Mouse (Mus musculus) spleen, adult 2 months (tissue): ENCODE data around the gene Chchd1. TPM values are rescaled to one million over a fixed set of nuclear protein-coding genes. Genes with fewer than 3 reads are reported as not detected.

ENCODE experiments used
- DNase-seq, 2 experiments: peaks; one replicate each; pipeline versions ENCODE4 v3.0.0 to v3.0.0-alpha.2; 2012 to 2021; ENCODE audit warnings: low spot score in 2 of 2, low read depth in 1 of 2
- H3K27ac ChIP-seq: fragments of 200-500 bp; 2 replicates; pipeline ENCODE4 v1.5.1; 2012; ENCODE audit warnings: low read length, inconsistent platforms; ENCODE audit not compliant: insufficient read depth
- H3K27me3 ChIP-seq: fragments of 200-500 bp; 2 replicates; pipeline ENCODE4 v1.6.1; 2012; ENCODE audit warnings: mild to moderate bottlenecking, moderate library complexity, low read length, inconsistent platforms; ENCODE audit not compliant: control insufficient read depth, insufficient read depth
- H3K36me3 ChIP-seq: fragments of 200-500 bp; 2 replicates; pipeline ENCODE4 v1.6.1; 2012; ENCODE audit warnings: mild to moderate bottlenecking, low read length, inconsistent platforms; ENCODE audit not compliant: control insufficient read depth, insufficient read depth
- H3K4me1 ChIP-seq: fragments of 200-500 bp; 2 replicates; pipeline ENCODE4 v1.6.1; 2011; ENCODE audit warnings: inconsistent platforms; ENCODE audit not compliant: control insufficient read depth, insufficient read depth, insufficient read length
- H3K4me3 ChIP-seq: fragments of 200-500 bp; 2 replicates; pipeline ENCODE4 v1.5.1; 2011; ENCODE audit warnings: mild to moderate bottlenecking, inconsistent platforms; ENCODE audit not compliant: insufficient read depth, insufficient read length; ENCODE audit errors: extremely low read depth
- CTCF ChIP-seq: fragments of 200-500 bp; IDR thresholded peaks from 2 replicates; pipeline ENCODE4 v1.5.1; 2011; ENCODE audit warnings: mild to moderate bottlenecking, inconsistent platforms; ENCODE audit not compliant: insufficient read depth, insufficient read length, insufficient replicate concordance; ENCODE audit errors: extremely low read depth
- POLR2A ChIP-seq: fragments of 200-500 bp; IDR thresholded peaks from 2 replicates; pipeline ENCODE4 v1.6.1; 2011; ENCODE audit warnings: low read depth, low read length, inconsistent platforms
- WGBS: fragments of 180-500 bp; shearing (Covaris S2); methylation state at CpG from one replicate; pipeline ENCODE4 v1.1.7; 2018; 5-methylcytosine and 5-hydroxymethylcytosine counted together
- polyA plus RNA-seq: library from polyadenylated mRNA; depleted of rRNA; stranded (reverse); fragments of >200 nt; gene quantifications from 2 replicates; pipeline ENCODE4 v1.2.3, GENCODE M21; 2012

The Chchd1 gene
- polyA plus RNA-seq, 1 experiment, result 12.6 TPM

GRCm38 (mm10) chr14:20694884-20695760 is 7.7 kb upstream of the Chchd1 start, which contains the start of gene Fut11:
TSS of gene Fut11 (plus strand) at chr14:20694968.
- peak; percentile 72 to 80 for DNase-seq
- peak; percentile 44 for TF ChIP-seq POLR2A
- no peak for TF ChIP-seq CTCF
- Histone ChIP-seq H3K27me3 (no peaks in the 10 kb centered on the region), H3K4me1 (peaks cover 11% of the 10 kb centered on the region; the same call in 1 of the 2 replicates), H3K36me3 (peaks cover 25% of the 10 kb centered on the region), H3K4me3 (peak within 1 kb of the TSS; percentile 85), H3K27ac (peak within 1 kb of the TSS; percentile 96)
- under 1% methylated on average over 107 of the region's 111 CpGs for WGBS

- H3K27ac ChIP-seq, result peak overlapping the region; percentile 96; the same call in 1 of the 2 replicates
- no peaks in the 10 kb centered on the region for H3K27me3 ChIP-seq
- 28% methylated on average over 27 of the region's 27 CpGs for WGBS
- peak overlapping the region; percentile 85 for H3K4me3 ChIP-seq
- no peak for DNase-seq
- peaks cover 21% of the 10 kb centered on the region for H3K36me3 ChIP-seq
- peaks cover 11% of the 10 kb centered on the region; the same call in 1 of the 2 replicates for H3K4me1 ChIP-seq
- TF ChIP-seq CTCF, result no peak
- no peak for TF ChIP-seq POLR2A
Observed at GRCm38 (mm10) chr14:20695761-20696520, 6.9 kb upstream of the Chchd1 start.

GRCm38 (mm10) chr14:20696986-20697385 is 5.8 kb upstream of the Chchd1 start:
- Histone ChIP-seq H3K4me1 (peaks cover 11% of the 10 kb centered on the region; the same call in 1 of the 2 replicates), H3K36me3 (peaks cover 15% of the 10 kb centered on the region), H3K27me3 (no peaks in the 10 kb centered on the region), H3K4me3 (no peak overlapping the region), H3K27ac (no peak overlapping the region)
- DNase-seq, result peak in 1 of 2 experiments; percentile 47
- WGBS, result 27% methylated on average over 1 of the region's 1 CpGs
- TF ChIP-seq POLR2A (no peak), CTCF (peak; percentile 39; the same call in 1 of the 2 replicates)

- 90% methylated on average over 2 of the region's 2 CpGs for WGBS
- no peak overlapping the region for H3K27ac ChIP-seq
- H3K4me1 ChIP-seq, result peaks cover 11% of the 10 kb centered on the region; the same call in 1 of the 2 replicates
- DNase-seq, result no peak
- H3K27me3 ChIP-seq, result no peaks in the 10 kb centered on the region
- no peak overlapping the region for H3K4me3 ChIP-seq
- H3K36me3 ChIP-seq, result peaks cover 6% of the 10 kb centered on the region
- no peak for TF ChIP-seq CTCF
- no peak for TF ChIP-seq POLR2A
Observed at GRCm38 (mm10) chr14:20698515-20698914, 4.3 kb upstream of the Chchd1 start.

GRCm38 (mm10) chr14:20700362-20700761 is 2.4 kb upstream of the Chchd1 start:
- Histone ChIP-seq H3K27me3 (no peaks in the 10 kb centered on the region), H3K27ac (no peak overlapping the region), H3K4me1 (peaks cover 11% of the 10 kb centered on the region; the same call in 1 of the 2 replicates), H3K36me3 (no peaks in the 10 kb centered on the region), H3K4me3 (no peak overlapping the region)
- 87% methylated on average over 3 of the region's 3 CpGs for WGBS
- TF ChIP-seq CTCF, result no peak
- no peak for TF ChIP-seq POLR2A
- DNase-seq, result no peak

GRCm38 (mm10) chr14:20701554-20701953 is 1.3 kb upstream of the Chchd1 start:
- Histone ChIP-seq H3K27ac (no peak overlapping the region), H3K36me3 (no peaks in the 10 kb centered on the region), H3K27me3 (no peaks in the 10 kb centered on the region), H3K4me3 (no peak overlapping the region), H3K4me1 (peaks cover 6% of the 10 kb centered on the region; the same call in 1 of the 2 replicates)
- TF ChIP-seq CTCF, result no peak
- no peak for TF ChIP-seq POLR2A
- no peak for DNase-seq
- WGBS, result 83% methylated on average over 8 of the region's 8 CpGs
